Mouse (Mus musculus) monocyte, adult 2 months (primary cell): ENCODE measurements around the gene Trmt13.
"Not testable (repeated sequence)": the region's sequence is repeated elsewhere in the genome, so short reads cannot be mapped to it uniquely, and the experiment has no call there.

ENCODE experiments used
- DNase-seq, 2 experiments: peaks; one replicate each; pipeline ENCODE4 v3.0.0; 2022; ENCODE audit warnings: low spot score in 2 of 2, low read depth in 1 of 2

Gene Trmt13

DNA sequence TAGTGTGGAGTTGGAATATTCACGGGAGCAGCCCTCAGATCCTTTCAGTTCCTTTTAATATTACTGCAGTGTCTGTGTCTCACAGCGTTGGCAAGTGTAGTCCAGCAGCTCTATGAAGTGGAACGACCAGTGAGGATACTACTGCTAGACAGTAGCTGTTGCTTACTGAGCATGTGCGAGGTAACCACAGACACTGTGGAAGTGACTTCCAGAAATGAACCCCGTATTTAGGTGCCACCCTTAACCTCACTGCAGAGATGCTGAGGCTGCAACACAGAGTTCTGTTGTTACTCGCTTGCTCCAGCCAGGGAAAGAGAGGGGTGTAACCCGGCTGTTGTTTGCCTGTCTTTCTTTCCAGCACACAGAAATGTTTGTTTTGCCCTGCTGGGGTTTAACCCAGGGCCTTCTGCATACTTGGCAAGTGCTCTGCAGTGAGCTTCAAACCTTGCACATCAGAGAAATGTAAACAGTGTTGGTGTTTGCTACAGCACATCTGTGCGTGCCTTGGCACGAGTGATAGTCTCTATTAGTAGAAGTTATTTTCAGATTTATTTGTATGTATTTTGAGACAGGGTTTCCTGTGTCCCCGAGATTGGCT, at the start of gene Trmt13:
Gene Trmt13, minus strand, starts transcription at position 293 of the 598 bp plus-strand sequence.
- no peak for DNase-seq

GRCm38 (mm10) chr3:116662463-116662863, 48.1 kb upstream of the Trmt13 start, which contains the start of gene Mfsd14a:
Mfsd14a (minus strand) TSS chr3:116662677.
- DNase-seq: peak; percentile 94 to 99

DNA sequence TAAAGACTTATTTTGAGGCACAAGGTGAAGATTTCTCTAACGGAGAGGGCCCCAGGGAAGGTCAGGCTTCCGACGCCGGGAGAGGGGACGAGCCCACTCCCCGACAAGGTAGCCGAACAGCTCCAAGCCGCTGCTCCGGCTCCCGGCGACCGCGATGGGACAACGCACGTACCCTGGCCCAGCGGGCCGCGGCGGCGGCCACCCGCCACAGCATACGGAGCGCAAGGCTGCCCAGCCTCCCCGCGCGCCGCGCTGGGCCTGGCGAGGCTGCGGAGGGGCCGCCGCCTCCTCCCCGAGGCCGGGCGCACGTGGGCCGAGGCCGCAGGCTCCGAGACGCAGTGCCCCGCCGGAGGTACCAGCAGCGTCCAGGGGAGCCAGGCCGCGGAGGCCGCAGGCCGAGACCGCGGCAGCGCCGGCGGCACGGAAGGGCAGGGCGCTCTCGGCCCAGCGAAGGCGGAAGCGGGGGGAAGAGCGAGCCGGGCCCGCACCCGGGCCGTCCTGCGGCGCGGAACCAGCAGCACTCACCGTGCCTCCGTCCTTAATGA, 47.6 kb upstream of the Trmt13 start:
- no peak for DNase-seq

GRCm38 (mm10) chr3:116661288-116661869, 47.0 kb upstream of the Trmt13 start:
- DNase-seq: no peak

DNA sequence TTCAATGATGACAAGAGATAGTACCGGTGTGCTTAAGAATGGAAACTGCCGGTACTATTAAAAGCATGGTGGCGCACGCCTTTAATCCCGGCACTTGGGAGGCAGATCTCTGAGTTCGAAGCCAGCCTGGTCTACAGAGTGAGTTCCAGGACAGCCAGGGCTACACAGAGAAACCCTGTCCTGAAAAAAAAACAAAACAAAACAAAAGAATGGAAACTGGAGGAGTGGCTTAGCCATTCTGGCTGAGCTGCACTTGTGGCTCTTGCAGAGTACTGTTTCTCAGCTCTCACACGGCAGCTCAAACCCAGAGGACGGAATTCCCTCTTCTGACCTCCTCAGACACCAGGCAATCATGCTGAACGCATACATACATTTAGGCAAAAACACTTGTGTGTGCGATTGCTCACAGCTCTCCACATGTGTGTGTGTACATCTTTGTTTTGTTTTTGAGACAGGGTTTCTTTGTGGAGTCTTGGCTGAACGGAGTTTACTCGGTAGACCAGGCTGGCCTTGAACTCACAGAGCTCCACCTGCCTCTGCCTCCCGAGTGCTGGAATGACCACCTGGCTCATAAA, 45.6 kb upstream of the Trmt13 start:
- no peak for DNase-seq

DNA sequence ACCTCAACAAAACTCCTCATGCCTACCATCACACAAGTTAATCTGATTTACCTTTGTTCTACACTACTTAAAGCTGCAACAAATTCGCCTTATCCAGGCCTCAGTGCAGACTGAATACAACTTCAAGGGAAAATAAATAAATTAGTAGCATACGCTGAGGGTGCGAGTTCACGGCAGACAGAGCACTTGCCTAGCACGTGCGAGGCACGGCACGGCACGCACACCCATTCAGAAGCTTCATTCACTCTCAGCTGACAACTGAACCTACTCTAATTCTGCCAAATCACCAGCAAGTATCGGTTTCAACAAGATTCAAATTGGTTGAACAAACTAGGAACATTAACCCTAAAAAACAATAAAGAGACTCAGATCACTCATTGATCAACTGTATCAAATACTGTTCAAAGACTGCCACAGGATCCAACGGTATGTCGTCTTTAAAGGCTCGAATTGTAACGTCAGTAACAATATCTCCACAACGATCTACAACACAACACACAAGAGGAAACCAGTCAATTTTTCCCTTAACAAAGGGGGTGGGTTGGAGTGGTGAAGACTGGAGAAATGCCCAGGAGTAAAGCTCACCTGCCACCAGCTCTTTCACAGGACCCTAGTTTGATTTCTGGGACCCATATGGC, 44.7 kb upstream of the Trmt13 start:
- DNase-seq: no peak

DNA sequence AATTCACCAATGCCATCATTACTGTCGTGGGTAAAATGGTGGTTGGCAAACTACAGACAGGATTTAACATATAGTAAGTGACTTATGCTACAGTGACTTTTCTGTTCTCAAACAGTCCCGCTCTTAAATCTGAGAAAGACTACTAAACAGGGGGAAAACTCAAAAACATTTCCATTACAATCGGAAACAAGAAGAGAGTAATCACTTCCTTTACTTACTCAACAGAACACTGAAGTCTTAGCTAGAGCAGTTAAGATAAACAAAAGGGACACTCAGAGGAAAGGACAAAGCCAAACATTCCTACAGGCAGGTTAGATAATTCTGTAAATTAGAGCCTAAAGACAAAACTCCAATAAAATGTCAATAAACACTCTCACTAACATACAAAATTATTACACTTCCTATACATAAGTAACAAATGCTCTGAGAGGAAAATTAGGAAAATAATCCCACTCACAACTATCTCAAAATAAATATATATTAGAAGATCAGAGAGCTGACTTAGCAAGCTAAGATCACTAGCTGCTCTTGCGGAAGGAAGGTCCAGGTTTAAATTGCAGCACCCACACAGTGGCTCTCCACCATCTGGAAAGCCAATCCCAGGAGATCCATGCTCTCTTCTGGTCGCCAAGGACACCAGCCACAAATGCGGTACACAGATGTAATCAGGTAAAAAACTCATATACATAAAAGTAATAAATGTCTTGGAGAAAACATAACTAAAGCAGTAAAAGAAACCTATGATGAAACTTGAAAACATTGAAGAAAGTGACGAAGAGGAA, 42.0 kb upstream of the Trmt13 start:
- DNase-seq: no peak

DNA sequence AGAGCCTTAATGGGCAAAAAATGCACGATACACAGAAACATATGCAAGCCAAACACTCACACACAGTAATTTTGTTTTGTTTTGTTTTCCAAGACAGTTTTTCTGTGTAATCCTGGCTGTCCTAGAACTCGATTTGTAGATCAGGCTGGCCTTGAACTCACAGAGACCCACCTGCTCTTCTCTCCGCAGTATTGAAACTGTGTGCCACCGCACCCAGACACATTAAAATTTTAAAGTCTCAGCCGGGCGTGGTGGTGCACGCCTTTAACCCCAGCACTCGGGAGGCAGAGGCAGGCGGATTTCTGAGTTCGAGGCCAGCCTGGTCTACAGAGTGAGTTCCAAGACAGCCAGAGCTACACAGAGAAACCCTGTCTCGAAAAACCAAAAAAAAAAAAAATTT, 39.7 kb upstream of the Trmt13 start:
- not testable (repeated sequence) for DNase-seq

DNA sequence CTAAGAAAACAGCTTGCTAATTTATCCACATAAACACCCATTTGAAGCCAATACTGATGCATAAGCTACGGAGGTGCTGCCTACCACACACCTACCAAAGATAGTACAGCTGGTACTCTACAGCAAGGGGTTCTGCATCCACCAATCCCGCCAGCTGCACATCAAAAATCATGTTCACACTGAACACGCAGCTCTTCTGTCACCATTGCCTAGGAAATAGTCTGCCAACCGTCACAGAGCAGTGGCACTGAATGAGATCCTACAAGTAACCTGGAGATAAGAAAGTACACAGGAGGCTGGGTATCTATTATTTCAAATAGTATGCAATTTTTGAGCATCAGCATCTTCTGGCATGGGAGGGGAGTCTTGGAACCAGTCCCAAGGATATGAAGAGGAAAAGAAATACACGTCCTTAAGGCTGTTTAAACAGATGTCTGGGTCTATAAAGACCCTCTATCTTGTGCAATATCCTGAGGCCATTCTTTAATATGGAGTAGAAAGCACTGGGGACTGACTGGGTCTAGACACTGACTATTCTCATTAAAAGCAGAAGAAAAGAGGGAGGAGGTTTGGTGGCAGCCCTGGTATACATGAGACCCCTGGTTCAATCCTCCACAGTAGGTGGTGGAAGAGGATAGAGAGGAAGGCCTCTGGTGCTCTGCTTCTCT, 39.0 kb upstream of the Trmt13 start:
- DNase-seq: no peak

GRCm38 (mm10) chr3:116652033-116652446, 37.7 kb upstream of the Trmt13 start:
- no peak for DNase-seq

GRCm38 (mm10) chr3:116650698-116651097, 36.3 kb upstream of the Trmt13 start:
- no peak for DNase-seq

DNA sequence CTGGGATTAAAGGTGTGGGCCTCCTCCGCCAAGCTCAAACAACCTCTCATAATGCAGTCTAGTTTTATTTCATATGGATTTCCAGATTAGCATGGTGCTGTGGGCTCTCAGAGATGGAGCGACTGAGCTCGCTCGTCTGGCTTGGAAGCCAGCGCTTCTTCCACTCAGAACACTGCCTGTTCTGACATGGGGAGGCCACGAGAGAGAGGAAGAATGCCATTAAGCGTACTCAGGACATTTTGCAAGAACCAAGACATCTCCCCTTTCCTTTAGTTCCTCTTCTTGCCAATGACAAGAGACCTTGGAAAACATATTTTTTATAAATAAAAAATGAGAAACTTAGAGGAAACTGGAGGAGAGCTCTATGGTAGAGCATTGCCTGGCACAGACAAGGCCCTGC, 34.4 kb upstream of the Trmt13 start:
- no peak for DNase-seq

DNA sequence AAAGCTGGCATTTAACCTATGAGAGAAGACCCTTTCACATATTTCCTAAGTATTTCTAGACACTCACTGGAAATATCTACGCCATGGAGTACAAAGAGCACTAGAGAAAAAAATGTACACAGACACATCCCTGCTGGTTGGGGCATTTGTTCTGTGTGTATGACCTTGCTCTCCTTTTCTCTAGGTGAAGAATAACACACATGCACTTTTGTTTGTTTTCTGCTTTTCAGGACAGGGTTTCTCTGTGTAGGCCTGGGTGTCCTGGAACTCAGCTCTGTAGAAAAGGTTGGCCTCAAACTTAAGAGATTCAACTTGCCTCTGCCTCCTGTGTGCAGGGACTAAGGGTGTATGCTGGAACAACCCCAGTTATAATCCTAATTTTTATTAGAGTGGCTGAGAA, 32.0 kb upstream of the Trmt13 start:
- DNase-seq: no peak

- no peak for DNase-seq
These were observed 28.0 kb upstream of the Trmt13 start for GRCm38 (mm10) chr3:116642373-116642772.

- DNase-seq: no peak
These were observed 27.5 kb upstream of the Trmt13 start for GRCm38 (mm10) chr3:116641811-116642371.

GRCm38 (mm10) chr3:116640024-116640423, 25.6 kb upstream of the Trmt13 start:
- no peak for DNase-seq

DNA sequence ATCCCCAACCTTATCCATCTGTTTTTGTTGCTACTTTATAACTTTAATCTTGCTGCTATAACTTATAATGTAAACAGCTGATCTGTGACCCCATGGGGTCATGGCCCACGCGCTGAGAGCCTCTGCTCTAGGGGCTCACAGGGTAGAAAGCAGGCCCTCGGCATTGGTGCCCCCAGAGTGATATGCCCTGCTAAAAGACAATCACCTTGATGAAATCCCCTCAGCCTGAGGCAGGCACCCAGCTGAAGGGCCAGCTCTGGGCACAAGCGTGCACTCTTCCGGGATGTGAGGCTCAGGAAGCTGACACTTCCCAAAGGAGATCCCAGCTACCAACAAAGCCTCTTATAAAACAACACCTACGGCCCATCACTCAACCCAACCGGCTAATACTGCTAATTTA, 24.2 kb upstream of the Trmt13 start:
- DNase-seq: no peak

DNA sequence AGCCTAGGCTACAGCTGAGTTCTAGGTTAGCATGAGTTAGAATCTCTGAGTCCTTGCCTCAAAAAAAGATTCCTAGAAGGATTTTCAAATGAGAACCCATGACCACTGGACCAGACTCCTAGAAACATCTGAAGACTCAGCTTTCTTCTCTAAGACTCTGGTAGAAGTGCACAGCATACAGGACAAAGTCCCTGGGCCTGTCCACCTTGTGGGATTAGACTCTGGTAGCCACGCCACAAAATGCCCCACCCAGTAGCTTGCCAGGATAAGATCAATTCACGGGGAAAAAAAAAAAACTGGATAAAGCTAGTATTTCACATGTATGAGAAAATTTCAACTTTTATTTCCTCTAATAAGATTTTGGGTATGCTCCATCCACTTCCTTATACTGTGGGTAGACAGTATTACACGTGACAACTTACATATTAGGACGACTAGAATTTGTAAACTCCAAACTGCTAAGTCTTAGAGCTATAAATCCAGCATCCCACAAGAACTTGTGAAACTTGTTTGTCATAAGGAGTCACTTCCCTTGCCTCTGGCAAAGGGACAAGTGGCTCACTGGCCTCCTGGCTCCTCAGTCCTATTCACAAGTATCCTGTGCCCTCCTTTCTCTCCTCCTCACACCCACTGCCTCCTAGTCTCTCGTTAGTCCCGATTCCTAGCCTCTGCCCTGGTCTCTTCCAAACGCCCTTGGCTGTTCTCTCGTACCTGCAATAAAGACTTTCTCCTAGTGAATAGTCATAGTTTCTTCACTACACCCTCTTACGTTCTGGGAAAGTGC, 23.5 kb upstream of the Trmt13 start:
- no peak for DNase-seq

GRCm38 (mm10) chr3:116635799-116636198, 21.4 kb upstream of the Trmt13 start:
- DNase-seq: no peak

- DNase-seq: no peak
These were observed 20.5 kb upstream of the Trmt13 start for GRCm38 (mm10) chr3:116634853-116635252.
